Mouse (Mus musculus): Measurements from ENCODE around the gene 5330417H12Rik. TPM values are rescaled to one million over a fixed set of nuclear protein-coding genes. Genes with fewer than 3 reads are reported as not detected.

5330417H12Rik gene
- total and polyA plus RNA-seq, 3 experiments: not detected

DNA sequence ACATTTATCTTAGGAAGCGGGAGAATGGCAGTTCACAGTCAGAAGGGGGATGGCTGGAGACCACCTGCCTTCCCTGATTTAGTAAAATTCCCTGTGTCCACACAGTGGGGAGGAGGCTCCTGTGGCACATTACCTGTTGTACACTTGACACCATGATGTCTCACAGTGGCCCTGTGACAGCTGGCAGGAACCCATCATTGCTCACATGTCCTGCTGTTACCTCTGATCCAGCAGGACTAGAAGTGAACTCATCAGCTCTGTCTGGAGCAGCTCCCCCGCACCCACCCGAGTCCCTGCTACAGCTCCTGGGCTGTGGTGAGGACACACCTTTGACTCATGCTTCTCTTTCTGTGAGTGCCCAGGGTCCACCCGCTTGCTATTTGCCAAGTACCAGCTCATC is 8.2 kb upstream of the 5330417H12Rik start:
- Histone ChIP-seq H3K27me3 (ENCODE audit: control insufficient read depth in 1 of 2, insufficient read depth in 2 of 2, low read length in 2 of 2) (no peaks in the 10 kb centered on the region), H3K4me3 (ENCODE audit: control insufficient read depth in 1 of 2, insufficient read depth in 1 of 2, low read depth in 2 of 2, low read length in 2 of 2) (no peak overlapping the region), H3K9me3 (replicated peaks; ENCODE audit: insufficient read depth, low read length) (no peaks in the 10 kb centered on the region), H3K4me1 (ENCODE audit: control insufficient read depth in 1 of 2, insufficient read depth in 2 of 2, low read length in 2 of 2) (no peaks in the 10 kb centered on the region), H3K79me2 (ENCODE audit: control insufficient read depth, insufficient read depth, low read length, poor library complexity) (no peaks in the 10 kb centered on the region), H3K27ac (ENCODE audit: control insufficient read depth, low read depth, low read length) (no peak overlapping the region), H3K9ac (ENCODE audit: control insufficient read depth, low read depth, low read length, poor library complexity, severe bottlenecking) (no peak overlapping the region), H3K36me3 (ENCODE audit: control insufficient read depth in 1 of 2, insufficient read depth in 2 of 2, low read length in 2 of 2) (no peaks in the 10 kb centered on the region)
- DNase-seq (ENCODE audit: low read depth, low spot score): no peak
- no peak for TF ChIP-seq POLR2AphosphoS5 (IDR thresholded peaks at IDR 0.05; ENCODE audit: borderline replicate concordance, low read depth, low read length)
- no peak for TF ChIP-seq ZMIZ1 (IDR thresholded peaks at IDR 0.05; ENCODE audit: low read depth, low read length)
- TF ChIP-seq CTCF (IDR thresholded peaks at IDR 0.05 in 2 of 3, conservative IDR thresholded peaks at IDR 0.05 in 1 of 3; ENCODE audit: control insufficient read depth in 1 of 3, insufficient read depth in 1 of 3, low read depth in 2 of 3, low read length in 3 of 3, poor library complexity in 1 of 3, severe bottlenecking in 1 of 3): no peak
- TF ChIP-seq MYC (IDR thresholded peaks at IDR 0.05; ENCODE audit: low read depth, low read length): no peak
- no peak for TF ChIP-seq ETS1 (IDR thresholded peaks at IDR 0.05; ENCODE audit: low read depth, low read length)
- no peak for TF ChIP-seq USF2 (IDR thresholded peaks at IDR 0.05; ENCODE audit: borderline replicate concordance in 1 of 2, insufficient read depth in 1 of 2, low read depth in 1 of 2, low read length in 2 of 2)
- TF ChIP-seq NRF1 (IDR thresholded peaks at IDR 0.05; ENCODE audit: insufficient read depth, low read depth, low read length, poor library complexity, severe bottlenecking): no peak
- TF ChIP-seq E2F4 (IDR thresholded peaks at IDR 0.05; ENCODE audit: borderline replicate concordance, low read depth, low read length): no peak
- no peak for TF ChIP-seq MXI1 (IDR thresholded peaks at IDR 0.05; ENCODE audit: low read depth, low read length)
- no peak for TF ChIP-seq TAL1 (IDR thresholded peaks at IDR 0.05; ENCODE audit: low read length)
- TF ChIP-seq MAZ (IDR thresholded peaks at IDR 0.05; ENCODE audit: low read depth, low read length): no peak
- no peak for TF ChIP-seq UBTF (IDR thresholded peaks at IDR 0.05; ENCODE audit: borderline replicate concordance, insufficient read depth, low read depth, low read length)
- TF ChIP-seq RAD21 (IDR thresholded peaks at IDR 0.05; ENCODE audit: low read depth, low read length): no peak
- no peak for TF ChIP-seq POLR2A (IDR thresholded peaks at IDR 0.05; ENCODE audit: control insufficient read depth in 1 of 2, insufficient read depth in 1 of 2, low read depth in 1 of 2, low read length in 2 of 2, poor library complexity in 1 of 2)
- TF ChIP-seq GATA1 (IDR thresholded peaks at IDR 0.05; ENCODE audit: low read depth, low read length): no peak
- TF ChIP-seq MEF2A (IDR thresholded peaks at IDR 0.05; ENCODE audit: extremely low read depth, insufficient replicate concordance, low read depth, low read length, poor library complexity, severe bottlenecking): no peak
- TF ChIP-seq CHD2 (IDR thresholded peaks at IDR 0.05; ENCODE audit: low read length): no peak
- no peak for TF ChIP-seq MYB (IDR thresholded peaks at IDR 0.05; ENCODE audit: low read depth, low read length)
- no peak for TF ChIP-seq ELF1 (IDR thresholded peaks at IDR 0.05; ENCODE audit: low read depth, low read length)

DNA sequence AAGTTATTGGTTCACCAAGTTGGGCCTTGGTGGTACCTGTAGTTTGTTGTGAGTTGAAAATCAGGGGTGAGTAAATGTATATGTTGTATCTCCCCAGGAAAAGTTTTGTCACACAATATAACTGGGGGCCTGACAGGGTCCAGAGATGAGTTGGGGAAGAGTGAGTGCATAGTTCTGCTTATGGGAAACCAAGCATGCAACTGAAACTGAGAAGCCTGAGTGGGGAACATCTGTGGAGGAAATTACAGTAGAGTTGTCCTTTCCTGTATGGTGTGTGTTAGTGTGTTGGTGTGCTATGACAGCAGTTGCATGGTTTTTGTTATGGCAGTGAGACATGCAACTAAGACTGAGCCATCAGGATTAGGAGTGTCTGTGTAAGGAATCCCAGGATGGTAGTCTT is 3.4 kb upstream of the 5330417H12Rik start:
- H3K27ac ChIP-seq (ENCODE audit: control insufficient read depth, low read depth, low read length): no peak overlapping the region
- no peaks in the 10 kb centered on the region for H3K36me3 ChIP-seq (ENCODE audit: control insufficient read depth in 1 of 2, insufficient read depth in 2 of 2, low read length in 2 of 2)
- no peak for DNase-seq (ENCODE audit: low read depth, low spot score)
- H3K9me3 ChIP-seq (replicated peaks; ENCODE audit: insufficient read depth, low read length): no peaks in the 10 kb centered on the region
- H3K9ac ChIP-seq (ENCODE audit: control insufficient read depth, low read depth, low read length, poor library complexity, severe bottlenecking): no peak overlapping the region
- H3K4me3 ChIP-seq (ENCODE audit: control insufficient read depth in 1 of 2, insufficient read depth in 1 of 2, low read depth in 2 of 2, low read length in 2 of 2): no peak overlapping the region
- TF ChIP-seq KAT2A (conservative IDR thresholded peaks at IDR 0.05; ENCODE audit: low read depth, low read length): no peak
- TF ChIP-seq HCFC1 (IDR thresholded peaks at IDR 0.05; ENCODE audit: low read depth, low read length): no peak
- no peak for TF ChIP-seq POLR2AphosphoS5 (IDR thresholded peaks at IDR 0.05; ENCODE audit: borderline replicate concordance, low read depth, low read length)
- H3K79me2 ChIP-seq (ENCODE audit: control insufficient read depth, insufficient read depth, low read length, poor library complexity): no peaks in the 10 kb centered on the region
- no peaks in the 10 kb centered on the region for H3K27me3 ChIP-seq (ENCODE audit: control insufficient read depth in 1 of 2, insufficient read depth in 2 of 2, low read length in 2 of 2)
- no peaks in the 10 kb centered on the region for H3K4me1 ChIP-seq (ENCODE audit: control insufficient read depth in 1 of 2, insufficient read depth in 2 of 2, low read length in 2 of 2)

Data from MEL (cell line).